Mouse (Mus musculus) left cerebral cortex, adult 18-20 months (tissue): ENCODE data around the gene Ppp2r3c. TPM values are rescaled to one million over a fixed set of nuclear protein-coding genes. Genes with fewer than 3 reads are reported as not detected.
"Not testable (repeated sequence)": the region's sequence is repeated elsewhere in the genome, so short reads cannot be mapped to it uniquely, and the experiment has no call there.

ENCODE experiments used
- DNase-seq, 2 experiments: peaks; one replicate each; pipeline ENCODE4 v3.0.0; 2021 to 2022; ENCODE audit warnings: low spot score in 2 of 2, mixed read lengths in 1 of 2
- long read RNA-seq, 2 experiments: library from polyadenylated mRNA; stranded (forward); transcript quantifications; one replicate each; pipeline ENCODE4 v2.0.0; 2021
- total RNA-seq, 2 experiments: library from RNA; stranded (reverse); gene quantifications; 2 replicates each; pipeline ENCODE4 v1.2.3; 2021

Ppp2r3c gene
- total RNA-seq = 10 to 100 TPM; 11.4 to 13.9 TPM
- long read RNA-seq, experiment 1, full-length matches to known transcripts = 16 of 52 reads
- long read RNA-seq, experiment 1, partial matches to known transcripts = 31 of 52 reads
- long read RNA-seq, experiment 1, other reads (novel, unspliced or antisense) = 5 of 52 reads
- long read RNA-seq, experiment 2, full-length matches to known transcripts = 16 of 44 reads
- long read RNA-seq, experiment 2, partial matches to known transcripts = 22 of 44 reads
- long read RNA-seq, experiment 2, other reads (novel, unspliced or antisense) = 6 of 44 reads

DNA sequence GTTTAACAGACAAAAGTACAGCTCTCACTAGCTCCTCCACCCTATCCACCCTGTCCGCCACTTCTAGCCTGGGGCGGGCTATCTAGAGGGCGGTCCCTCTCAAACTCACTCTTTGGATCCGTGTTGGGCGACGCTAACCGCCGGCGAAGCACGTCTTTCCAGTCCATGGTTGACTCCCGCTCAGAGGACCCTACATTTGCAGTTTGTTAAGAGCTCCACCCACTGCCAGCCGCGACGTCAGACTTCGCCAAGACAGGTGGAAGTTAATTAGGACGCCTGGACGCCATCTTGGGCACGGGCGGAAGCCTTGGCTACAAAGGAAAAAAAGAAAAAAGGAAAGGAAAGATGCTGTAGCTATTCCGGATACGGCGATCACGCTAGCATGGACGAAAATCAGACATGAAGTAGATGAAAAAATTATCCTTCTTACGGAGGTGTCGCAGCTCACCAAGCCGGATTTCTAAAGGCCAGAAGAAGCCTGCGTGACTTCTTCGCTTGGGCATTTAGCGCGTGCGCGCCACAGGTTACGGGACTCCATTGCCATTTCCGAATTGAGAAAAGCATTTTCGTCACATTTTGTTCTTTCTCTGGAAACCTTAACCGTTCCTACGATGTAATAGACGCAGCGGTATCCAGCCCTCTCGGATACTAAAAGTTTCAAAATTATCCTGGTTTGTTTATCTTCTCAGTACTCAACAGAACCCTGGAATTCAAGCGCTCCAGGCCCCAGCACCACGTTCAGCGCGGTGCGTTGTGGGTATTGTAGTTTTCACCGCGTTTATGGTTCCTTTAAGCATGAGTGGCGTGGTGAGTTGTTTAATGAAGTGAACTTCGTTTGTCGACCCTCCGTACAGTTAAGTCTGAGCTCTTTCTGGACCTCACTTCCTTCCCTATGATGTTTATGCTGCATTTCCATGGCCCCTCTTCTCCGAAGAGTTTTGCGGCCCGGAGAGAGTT is at the start of gene Ppp2r3c:
Ppp2r3c (minus strand) TSS at position 514 of the 957 bp plus-strand sequence.
- peak; percentile 85 to 92 for DNase-seq

DNA sequence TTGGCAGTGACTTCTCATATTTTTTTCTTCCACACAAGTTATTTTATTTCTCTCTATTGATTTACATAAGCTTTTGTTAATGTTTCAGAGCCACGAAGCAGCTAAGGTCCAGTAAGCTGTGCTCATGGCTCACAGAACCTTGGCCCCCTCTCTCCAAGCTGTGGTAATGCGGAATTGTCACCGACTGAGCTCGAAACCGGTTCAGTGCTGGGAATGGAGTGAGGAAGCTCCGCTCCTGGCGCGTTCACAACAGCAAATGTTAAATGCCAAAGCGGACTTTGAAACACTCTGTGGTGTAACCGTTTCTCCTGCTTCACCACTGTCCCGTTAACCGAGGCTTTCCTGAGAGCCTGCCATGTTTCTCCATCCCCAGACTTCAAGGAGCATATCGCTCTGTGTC is 41.8 kb upstream of the Ppp2r3c start:
- DNase-seq = no peak

DNA sequence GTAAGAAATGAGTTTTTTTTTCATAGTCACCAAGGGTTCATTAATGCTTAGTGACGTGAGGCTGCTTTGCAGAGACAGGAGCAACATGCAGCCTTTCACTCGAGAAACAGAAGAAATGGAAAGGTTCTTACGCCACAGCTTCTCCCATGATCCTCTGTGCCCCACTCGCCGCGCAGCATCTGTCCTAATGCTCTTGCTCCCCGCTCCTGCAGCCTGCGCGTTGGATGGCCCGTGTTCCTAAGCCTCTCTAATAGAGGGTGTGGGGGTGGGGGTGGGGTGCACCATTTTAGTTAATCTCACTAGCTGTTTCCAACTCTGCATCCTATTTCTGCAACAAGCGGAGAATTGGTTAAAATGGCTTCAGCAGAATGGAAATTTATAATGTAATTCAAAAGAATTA is 41.2 kb upstream of the Ppp2r3c start:
- no peak for DNase-seq

DNA sequence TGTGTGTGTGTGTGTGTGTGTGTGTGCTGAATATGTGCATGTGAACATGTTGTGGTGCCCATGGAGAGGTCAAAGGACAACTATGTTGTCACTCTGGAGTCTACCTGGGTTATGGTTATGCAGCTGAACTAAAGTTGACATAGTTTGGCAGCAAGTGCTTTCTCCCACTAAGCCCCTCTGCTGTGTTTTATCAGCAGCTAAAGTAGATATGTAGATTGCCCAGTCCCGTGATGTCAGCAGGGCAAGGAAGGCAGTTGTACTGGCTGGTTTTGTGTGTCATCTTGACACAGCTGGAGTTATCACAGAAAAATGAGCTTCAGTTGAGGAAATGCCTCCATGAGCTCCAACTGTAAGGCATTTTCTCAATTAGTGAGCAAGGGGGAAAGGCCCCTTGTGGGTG is 40.2 kb upstream of the Ppp2r3c start:
- DNase-seq = not testable (repeated sequence)

DNA sequence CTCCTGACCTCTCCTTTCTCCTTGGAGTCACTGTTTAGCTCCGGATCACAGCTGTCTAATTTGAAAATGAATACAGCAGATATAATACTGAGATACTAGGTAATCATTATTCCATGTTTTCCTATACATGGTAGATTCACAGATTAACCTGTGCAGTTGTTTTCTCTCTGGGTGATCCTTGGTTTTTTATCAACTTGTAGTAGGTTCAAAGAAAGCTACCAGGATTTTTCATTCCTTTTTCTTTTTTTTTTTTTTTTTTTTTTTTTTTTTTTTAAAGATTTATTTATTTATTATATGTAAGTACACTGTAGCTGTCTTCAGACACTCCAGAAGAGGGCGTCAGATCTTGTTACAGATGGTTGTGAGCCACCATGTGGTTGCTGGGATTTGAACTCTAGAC is 35.7 kb upstream of the Ppp2r3c start:
- not testable (repeated sequence) for DNase-seq

DNA sequence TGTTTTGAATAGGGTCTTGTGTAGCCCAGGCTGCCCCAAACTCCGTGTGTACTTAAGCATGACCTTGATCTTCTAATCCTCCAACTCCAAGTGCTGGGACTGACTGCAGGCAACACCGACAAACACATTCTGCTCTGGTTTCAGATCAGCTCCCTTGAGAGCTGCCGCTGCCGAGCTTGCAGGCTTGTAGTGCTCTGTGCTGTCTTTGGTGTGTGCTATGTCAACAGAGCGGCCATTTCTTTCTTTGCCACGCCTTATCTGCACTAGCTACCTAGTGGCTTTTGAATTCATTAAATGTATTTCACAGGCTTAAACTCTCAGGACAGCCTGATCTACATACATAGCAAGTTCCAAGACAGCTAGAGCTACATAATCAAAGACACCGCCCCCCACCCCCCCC is 30.9 kb upstream of the Ppp2r3c start:
- no peak for DNase-seq

DNA sequence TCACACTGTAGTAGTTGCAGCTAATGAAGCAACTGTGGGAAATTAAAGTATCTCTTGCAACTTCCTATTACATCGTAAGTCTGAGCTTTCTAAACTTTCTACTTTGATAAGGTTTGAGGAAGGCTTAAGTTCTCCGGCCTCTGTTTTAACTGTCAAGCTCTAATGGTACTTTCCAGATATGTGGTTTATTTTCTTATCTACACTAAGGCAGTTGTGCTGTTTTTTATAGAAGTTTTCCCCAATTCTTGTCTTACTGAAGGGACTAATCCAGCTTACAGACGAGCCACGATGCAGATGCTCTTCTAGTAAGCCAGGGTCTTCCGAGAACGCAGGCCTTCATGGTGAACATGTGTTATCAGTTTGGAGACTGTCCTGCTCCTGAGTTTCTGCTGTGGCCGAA is 26.6 kb upstream of the Ppp2r3c start:
- DNase-seq = no peak

DNA sequence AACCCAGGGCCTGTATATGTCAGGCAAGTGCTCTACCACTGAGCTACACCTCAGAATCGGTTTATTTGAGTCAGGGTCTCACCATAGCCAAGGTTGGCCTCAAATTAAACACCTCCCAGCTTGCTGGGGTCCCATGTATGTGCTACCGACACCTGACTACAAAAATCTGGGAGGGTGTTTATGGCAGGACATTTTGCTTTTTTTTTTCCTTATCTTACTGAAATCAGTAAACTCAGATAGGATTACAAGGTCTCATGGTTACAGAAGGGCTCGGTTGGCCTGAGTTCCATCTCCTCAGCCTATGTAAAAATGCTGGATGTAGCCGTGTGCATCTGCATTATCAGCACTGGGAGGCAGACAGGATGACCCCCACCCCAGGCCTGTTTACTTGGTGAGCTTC is 26.0 kb upstream of the Ppp2r3c start:
- no peak for DNase-seq

DNA sequence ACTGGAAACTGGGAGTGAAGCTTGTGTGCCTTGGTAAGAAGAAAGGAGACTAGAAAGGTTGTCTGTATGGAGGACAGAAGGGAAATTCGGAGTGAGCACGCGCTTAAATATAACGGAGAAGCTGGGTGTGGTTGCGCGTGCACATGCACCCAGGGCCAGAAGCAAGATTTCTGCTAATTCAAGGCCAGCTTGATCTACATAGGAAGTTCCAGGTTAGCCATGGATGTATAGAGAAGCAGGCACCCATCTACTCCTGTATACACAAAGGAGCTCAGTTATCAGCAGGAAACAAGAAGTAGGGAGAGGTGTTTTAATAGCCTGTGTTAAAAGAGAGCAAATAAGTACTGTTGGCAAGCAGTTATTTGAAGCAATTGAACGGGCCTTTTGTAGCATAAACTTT is 22.9 kb upstream of the Ppp2r3c start:
- no peak for DNase-seq

DNA sequence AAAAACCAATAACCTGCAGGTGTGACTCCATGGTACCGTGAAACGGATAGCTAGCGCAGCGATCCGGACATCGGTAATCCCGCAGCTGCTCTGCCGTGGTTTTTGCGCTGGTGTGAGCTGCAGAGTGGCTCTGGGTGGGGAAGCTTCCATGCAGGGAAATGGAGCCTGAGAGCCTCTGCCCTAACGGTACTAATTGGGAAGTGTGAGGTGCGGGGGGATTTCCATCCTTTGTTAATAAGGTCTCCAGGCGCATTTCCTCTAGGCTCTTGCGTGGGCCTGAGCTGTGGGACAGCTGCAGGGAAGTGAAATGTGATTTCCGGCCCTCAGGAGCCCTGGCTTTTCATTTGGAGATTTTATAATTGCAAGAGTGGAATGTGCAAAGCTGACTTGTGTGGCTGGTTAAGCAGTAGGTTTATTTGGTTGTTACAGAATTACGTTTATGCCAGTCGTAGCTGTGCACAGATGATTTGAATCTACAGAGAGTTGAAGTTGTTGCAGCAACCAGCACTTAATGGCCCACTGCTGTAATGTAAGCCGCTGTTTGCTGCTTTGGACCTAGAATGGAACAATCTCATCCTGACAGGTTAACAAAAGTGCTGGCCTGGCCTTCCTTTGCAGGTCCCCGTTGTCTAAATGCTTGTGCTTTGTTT is 19.0 kb upstream of the Ppp2r3c start:
- no peak for DNase-seq

DNA sequence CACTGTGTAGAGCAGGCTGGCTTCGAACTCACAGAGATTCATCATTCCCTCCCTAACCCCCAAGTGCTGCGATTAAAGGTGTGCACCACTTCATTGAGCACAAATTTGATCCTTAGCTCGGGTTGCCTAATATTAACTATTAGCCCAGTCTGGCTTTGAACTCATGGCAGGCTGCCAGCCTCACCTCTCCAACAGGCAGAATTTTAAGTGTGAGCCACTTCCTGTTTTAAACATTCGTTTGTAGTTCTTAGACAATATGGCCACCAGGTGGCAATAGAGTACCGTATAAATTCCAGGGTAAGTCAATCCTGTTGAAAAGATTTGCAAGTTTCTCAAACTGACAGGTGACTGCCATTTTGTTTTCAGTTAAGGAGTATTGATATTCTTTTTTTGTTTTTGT is 12.4 kb upstream of the Ppp2r3c start:
- DNase-seq = peak; percentile 46 to 80

DNA sequence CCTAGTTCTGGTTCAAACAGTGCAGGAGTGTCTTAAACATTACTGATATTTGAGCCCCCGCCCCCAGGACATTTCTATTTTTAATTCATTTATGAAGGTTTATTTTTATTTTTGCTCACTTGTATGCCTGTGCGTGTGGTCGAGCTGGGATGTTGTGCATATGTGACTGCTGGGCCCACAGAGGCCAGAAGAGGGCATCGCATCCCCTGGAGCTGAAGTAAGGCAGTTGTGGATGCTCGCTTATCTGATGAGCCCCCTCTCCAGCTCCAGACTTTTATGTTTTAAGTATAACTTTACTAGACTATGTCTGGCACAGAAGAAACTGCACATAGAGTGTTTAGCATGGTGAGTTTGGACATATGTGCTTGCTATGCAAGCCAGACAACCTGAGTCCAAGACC is 11.1 kb upstream of the Ppp2r3c start:
- DNase-seq = no peak

DNA sequence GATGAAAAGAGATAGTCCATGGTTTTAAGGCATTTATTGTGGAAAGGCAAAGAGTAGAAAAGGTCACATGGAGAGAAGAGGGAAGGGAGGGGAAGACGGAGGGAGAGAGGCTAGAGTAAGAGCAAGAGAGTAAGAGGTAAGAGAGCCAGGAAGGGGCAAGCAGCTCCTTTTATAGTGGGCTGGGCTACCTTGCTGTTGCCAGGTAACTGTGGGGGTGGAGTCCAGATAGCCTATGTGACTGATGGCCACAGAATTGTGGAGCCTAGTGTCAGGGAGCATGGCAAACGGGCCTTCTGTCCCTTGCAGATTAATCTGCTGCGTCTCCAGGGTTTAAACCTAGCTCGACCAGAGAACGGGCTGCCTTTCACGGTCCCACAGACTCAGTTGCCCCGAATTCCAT is 9.0 kb upstream of the Ppp2r3c start:
- DNase-seq = no peak

DNA sequence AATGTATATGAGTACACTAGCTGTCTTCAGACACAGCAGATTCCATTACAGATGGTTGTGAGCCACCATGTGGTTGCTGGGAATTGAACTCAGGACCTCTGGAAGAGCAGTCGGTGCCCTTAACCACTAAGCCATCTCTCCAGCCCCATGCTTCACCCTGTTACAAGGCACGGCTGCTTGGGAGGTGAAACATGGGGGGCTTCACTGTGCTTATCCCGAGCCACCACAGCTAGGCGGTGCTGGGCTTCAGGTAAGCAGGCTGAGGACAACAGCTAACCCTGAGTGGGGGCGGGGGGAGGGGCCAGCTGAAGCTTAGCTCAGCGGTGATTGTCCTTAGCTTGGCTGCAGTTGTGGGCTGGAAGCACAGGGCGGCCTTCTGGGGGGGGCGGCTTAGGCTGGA is 6.7 kb upstream of the Ppp2r3c start:
- DNase-seq = no peak

DNA sequence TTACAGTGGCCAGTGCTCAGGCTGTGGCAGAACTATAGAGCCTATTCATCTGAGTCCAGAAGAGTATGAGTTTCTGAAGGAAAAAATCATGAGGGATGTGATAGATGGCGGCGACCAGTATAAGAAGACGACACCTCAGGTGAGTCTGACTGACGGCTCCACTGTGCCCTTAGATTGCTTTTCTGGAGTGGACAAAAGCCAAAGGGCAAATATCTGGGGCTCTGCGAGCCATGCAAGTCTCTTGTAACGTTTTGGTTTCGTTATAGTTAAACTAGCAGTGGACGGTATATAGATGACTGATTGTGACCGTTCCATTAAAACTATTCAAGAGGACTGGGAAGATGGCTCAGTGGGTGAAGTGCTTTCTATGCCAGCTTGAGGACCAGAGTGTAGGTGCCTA is 5.9 kb upstream of the Ppp2r3c start:
- DNase-seq = no peak

DNA sequence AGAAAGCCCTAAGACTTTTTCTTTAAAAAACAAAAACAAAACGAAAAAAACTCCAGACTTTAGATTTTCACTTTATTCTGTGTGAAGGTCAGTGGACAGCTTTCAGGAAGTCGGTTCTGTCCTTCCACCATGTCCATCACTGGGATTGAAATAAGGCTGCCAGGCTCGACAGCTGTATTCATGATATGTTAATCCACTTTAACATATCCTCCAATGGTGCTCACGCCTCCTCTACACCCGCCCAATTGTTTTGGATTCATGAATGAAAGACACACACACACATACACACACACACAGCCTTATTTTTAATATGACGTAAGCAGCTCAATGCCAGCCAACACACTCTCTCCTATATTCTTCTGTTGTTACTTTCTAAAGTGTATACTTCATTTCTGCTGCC is 4.8 kb upstream of the Ppp2r3c start:
- DNase-seq = no peak

DNA sequence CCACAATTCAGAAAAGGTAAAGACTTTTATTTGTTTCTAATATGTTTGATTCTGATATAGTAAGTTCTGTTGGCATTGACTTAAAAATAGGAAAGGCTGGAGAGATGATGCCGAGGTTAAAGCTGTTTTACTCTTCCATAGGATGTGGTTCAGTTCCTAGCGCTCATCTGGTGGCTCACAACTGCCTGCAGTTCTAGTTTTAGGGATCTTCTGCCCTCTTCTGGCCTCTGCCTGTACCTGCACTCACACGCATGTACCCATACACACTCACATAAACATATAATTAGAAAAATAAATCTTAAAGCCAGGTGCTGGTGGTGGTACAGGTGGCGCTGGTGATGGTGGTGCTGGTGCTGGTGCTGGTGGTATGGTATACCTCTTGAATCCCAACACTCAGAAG is 3.6 kb upstream of the Ppp2r3c start:
- no peak for DNase-seq

DNA sequence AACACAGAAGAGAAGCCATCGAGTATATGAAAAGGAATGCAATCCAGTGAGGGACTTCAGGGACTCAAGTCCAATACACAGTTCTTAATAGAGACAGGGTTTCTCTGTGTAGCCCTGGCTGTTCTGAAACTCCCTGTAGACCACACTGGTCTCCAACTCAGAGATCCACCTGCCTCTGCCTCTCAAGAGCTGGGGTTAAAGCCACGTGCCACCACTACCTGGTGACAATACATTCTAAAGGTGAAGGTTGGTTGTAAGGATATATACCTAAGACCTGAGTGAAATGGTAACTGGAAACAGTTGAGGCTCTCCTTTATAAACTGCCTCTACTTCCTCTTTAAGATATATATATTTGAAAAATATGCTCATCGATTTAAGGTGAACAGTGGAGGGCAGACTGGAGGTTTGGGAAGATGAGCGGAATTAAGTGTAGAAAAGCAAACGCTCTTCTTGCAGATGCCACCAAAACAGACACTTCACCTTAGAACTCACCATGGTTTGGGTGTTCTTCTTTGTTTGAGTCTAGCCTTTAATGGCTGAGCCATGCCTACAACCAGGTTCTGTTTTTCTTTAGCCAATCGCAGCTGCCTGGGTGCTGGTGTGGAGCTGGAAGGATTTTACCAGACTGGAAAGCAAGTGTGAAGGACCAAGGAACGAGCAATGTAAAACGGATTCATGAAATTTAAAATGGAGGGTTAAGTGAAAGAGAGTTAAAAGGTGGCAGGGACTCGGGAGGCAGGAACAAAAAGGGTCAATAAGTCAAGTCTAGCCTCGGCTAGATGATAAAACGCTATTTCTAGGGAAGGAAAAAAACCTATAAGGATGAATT is 1.1 kb downstream of the Ppp2r3c start:
- DNase-seq = no peak

DNA sequence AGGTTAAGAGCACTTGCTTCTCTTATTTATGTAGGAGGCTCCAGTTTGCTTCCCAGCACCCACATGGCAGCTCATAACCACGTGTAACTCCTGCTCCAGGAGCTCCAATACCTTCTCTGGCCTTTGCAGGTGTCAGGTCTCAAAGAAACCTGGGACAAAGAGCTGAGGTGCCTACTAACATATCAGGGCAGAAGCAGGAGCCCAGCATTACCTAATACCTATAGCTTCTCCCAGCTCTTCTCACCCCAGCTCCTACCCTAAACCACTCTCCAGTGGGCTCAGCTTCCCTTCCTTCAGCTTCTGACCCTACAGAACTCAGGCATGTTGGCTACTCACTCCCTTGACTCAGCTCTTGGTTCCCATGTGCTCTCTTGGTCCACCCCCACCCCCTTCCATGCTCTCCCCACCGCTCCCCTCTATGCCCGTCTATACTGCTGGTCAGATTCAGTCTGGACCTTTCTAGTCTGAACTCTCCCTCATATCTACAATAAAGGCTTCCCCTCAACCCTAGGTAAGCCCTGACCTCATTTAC is 1.9 kb downstream of the Ppp2r3c start:
- DNase-seq = no peak

DNA sequence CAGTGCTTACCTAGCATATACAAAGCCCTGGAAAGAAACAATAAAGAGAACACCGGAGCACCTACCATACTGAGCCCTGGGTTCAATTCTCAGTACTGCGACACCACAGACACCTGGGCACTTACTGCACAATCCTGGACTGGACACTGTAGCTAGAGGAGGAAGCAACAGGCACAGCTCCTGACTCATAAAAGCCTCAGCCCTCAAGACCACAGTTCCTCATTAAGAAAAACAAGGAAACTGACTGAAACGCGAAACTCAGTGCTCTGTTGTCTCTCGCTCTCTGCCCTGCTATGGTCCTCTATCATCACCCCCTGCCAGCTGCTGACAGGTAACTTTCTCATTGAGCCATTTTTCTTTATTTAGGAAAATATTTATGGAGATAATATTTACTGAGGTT is 3.5 kb downstream of the Ppp2r3c start, which contains the start of gene 1110008L16Rik:
1110008L16Rik (plus strand) TSS at position 242 of the 400 bp plus-strand sequence.
- no peak for DNase-seq

DNA sequence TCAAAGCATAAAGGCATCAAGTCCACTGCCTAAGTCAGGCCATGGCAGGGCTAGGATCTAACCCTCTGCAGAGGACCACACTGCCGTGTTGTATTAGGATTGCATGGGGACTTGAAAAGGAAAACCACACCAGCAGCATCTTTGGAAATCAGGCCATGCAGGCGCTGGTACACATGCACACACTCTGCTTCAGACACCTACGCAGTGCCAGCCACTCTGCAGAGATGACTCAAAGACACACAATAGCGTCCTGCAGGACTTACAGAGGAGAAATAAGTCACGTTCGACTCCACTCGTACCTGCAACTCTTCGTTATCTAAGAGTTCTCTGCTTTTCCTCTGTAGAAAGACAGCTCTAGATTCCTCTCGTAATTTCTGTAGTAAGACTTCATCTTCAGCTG is 4.7 kb downstream of the Ppp2r3c start:
- DNase-seq = peak; percentile 41 to 53
